Mouse (Mus musculus): ENCODE data around the gene Aaed1. TPM values are rescaled to one million over a fixed set of nuclear protein-coding genes. Genes with fewer than 3 reads are reported as not detected.

Gene Aaed1
- polyA plus RNA-seq, 1 experiment, result 4.4 TPM

GRCm38 (mm10) chr13:64309842-64310241 lies 2.7 kb downstream of the Aaed1 start:
- TF ChIP-seq CTCF (IDR thresholded peaks at IDR 0.05; ENCODE audit: extremely low read depth, insufficient read length, insufficient replicate concordance, low read depth, low read length) (no peak), POLR2A (IDR thresholded peaks at IDR 0.05; ENCODE audit: low read depth, low read length) (no peak)
- Histone ChIP-seq H3K36me3 (ENCODE audit: control insufficient read depth, insufficient read depth, low read length) (peaks cover 7% of the 10 kb centered on the region), H3K27ac (ENCODE audit: insufficient read depth, low read depth, low read length) (no peak overlapping the region), H3K4me1 (ENCODE audit: control insufficient read depth, insufficient read depth, insufficient read length, low read length) (no peaks in the 10 kb centered on the region), H3K4me3 (ENCODE audit: low read depth, low read length) (no peak overlapping the region), H3K27me3 (ENCODE audit: control insufficient read depth, insufficient read depth, low read length) (no peaks in the 10 kb centered on the region)
- 71% methylated on average over 11 of the region's 11 CpGs for WGBS

GRCm38 (mm10) chr13:64309036-64309435 lies 3.5 kb downstream of the Aaed1 start:
- Histone ChIP-seq H3K36me3 (ENCODE audit: control insufficient read depth, insufficient read depth, low read length) (peaks cover 7% of the 10 kb centered on the region), H3K4me3 (ENCODE audit: low read depth, low read length) (no peak overlapping the region), H3K27ac (ENCODE audit: insufficient read depth, low read depth, low read length) (no peak overlapping the region), H3K27me3 (ENCODE audit: control insufficient read depth, insufficient read depth, low read length) (no peaks in the 10 kb centered on the region), H3K4me1 (ENCODE audit: control insufficient read depth, insufficient read depth, insufficient read length, low read length) (no peaks in the 10 kb centered on the region)
- TF ChIP-seq POLR2A (IDR thresholded peaks at IDR 0.05; ENCODE audit: low read depth, low read length), result no peak
- TF ChIP-seq CTCF (IDR thresholded peaks at IDR 0.05; ENCODE audit: extremely low read depth, insufficient read length, insufficient replicate concordance, low read depth, low read length), result no peak
- 47% methylated on average over 5 of the region's 5 CpGs for WGBS

- TF ChIP-seq POLR2A (IDR thresholded peaks at IDR 0.05; ENCODE audit: low read depth, low read length) (no peak), CTCF (IDR thresholded peaks at IDR 0.05; ENCODE audit: extremely low read depth, insufficient read length, insufficient replicate concordance, low read depth, low read length) (no peak)
- Histone ChIP-seq H3K27me3 (ENCODE audit: control insufficient read depth, insufficient read depth, low read length) (no peaks in the 10 kb centered on the region), H3K27ac (ENCODE audit: insufficient read depth, low read depth, low read length) (no peak overlapping the region), H3K36me3 (ENCODE audit: control insufficient read depth, insufficient read depth, low read length) (peaks cover 16% of the 10 kb centered on the region), H3K4me1 (ENCODE audit: control insufficient read depth, insufficient read depth, insufficient read length, low read length) (no peaks in the 10 kb centered on the region), H3K4me3 (ENCODE audit: low read depth, low read length) (no peak overlapping the region)
- WGBS, result 89% methylated on average over 5 of the region's 5 CpGs
Measured at GRCm38 (mm10) chr13:64307508-64307907, 5.0 kb downstream of the Aaed1 start.

- TF ChIP-seq POLR2A (IDR thresholded peaks at IDR 0.05; ENCODE audit: low read depth, low read length), result no peak
- TF ChIP-seq CTCF (IDR thresholded peaks at IDR 0.05; ENCODE audit: extremely low read depth, insufficient read length, insufficient replicate concordance, low read depth, low read length), result peak; percentile 72; the same call in 1 of the 2 replicates
- H3K4me1 ChIP-seq (ENCODE audit: control insufficient read depth, insufficient read depth, insufficient read length, low read length), result no peaks in the 10 kb centered on the region
- H3K27me3 ChIP-seq (ENCODE audit: control insufficient read depth, insufficient read depth, low read length), result no peaks in the 10 kb centered on the region
Measured at GRCm38 (mm10) chr13:64306078-64306477, 6.4 kb downstream of the Aaed1 start.

GRCm38 (mm10) chr13:64299069-64299468 lies 13.4 kb downstream of the Aaed1 start:
- no peak for TF ChIP-seq CTCF (IDR thresholded peaks at IDR 0.05; ENCODE audit: extremely low read depth, insufficient read length, insufficient replicate concordance, low read depth, low read length)
- no peak for TF ChIP-seq POLR2A (IDR thresholded peaks at IDR 0.05; ENCODE audit: low read depth, low read length)
- Histone ChIP-seq H3K36me3 (ENCODE audit: control insufficient read depth, insufficient read depth, low read length) (peaks cover 12% of the 10 kb centered on the region), H3K27me3 (ENCODE audit: control insufficient read depth, insufficient read depth, low read length) (no peaks in the 10 kb centered on the region), H3K4me1 (ENCODE audit: control insufficient read depth, insufficient read depth, insufficient read length, low read length) (no peaks in the 10 kb centered on the region), H3K4me3 (ENCODE audit: low read depth, low read length) (no peak overlapping the region), H3K27ac (ENCODE audit: insufficient read depth, low read depth, low read length) (no peak overlapping the region)
- WGBS, result 94% methylated on average over 1 of the region's 1 CpGs

More at GRCm38 (mm10) chr13:64306078-64306477, 6.4 kb downstream of the Aaed1 start:
- Histone ChIP-seq H3K36me3 (ENCODE audit: control insufficient read depth, insufficient read depth, low read length) (peaks cover 16% of the 10 kb centered on the region), H3K4me3 (ENCODE audit: low read depth, low read length) (no peak overlapping the region), H3K27ac (ENCODE audit: insufficient read depth, low read depth, low read length) (no peak overlapping the region)
- 68% methylated on average over 3 of the region's 3 CpGs for WGBS

- H3K27ac ChIP-seq (ENCODE audit: insufficient read depth, low read depth, low read length), result no peak overlapping the region
- no peaks in the 10 kb centered on the region for H3K4me1 ChIP-seq (ENCODE audit: control insufficient read depth, insufficient read depth, insufficient read length, low read length)
- 54% methylated on average over 4 of the region's 4 CpGs for WGBS
- no peaks in the 10 kb centered on the region for H3K36me3 ChIP-seq (ENCODE audit: control insufficient read depth, insufficient read depth, low read length)
- H3K27me3 ChIP-seq (ENCODE audit: control insufficient read depth, insufficient read depth, low read length), result no peaks in the 10 kb centered on the region
- H3K4me3 ChIP-seq (ENCODE audit: low read depth, low read length), result no peak overlapping the region
- TF ChIP-seq POLR2A (IDR thresholded peaks at IDR 0.05; ENCODE audit: low read depth, low read length) (no peak), CTCF (IDR thresholded peaks at IDR 0.05; ENCODE audit: extremely low read depth, insufficient read length, insufficient replicate concordance, low read depth, low read length) (no peak)
Measured at GRCm38 (mm10) chr13:64286791-64287190, 25.7 kb downstream of the Aaed1 start.

GRCm38 (mm10) chr13:64286321-64286720 lies 26.2 kb downstream of the Aaed1 start:
- no peak overlapping the region for H3K4me3 ChIP-seq (ENCODE audit: low read depth, low read length)
- H3K36me3 ChIP-seq (ENCODE audit: control insufficient read depth, insufficient read depth, low read length), result no peaks in the 10 kb centered on the region
- TF ChIP-seq POLR2A (IDR thresholded peaks at IDR 0.05; ENCODE audit: low read depth, low read length) (no peak), CTCF (IDR thresholded peaks at IDR 0.05; ENCODE audit: extremely low read depth, insufficient read length, insufficient replicate concordance, low read depth, low read length) (no peak)
- no peaks in the 10 kb centered on the region for H3K4me1 ChIP-seq (ENCODE audit: control insufficient read depth, insufficient read depth, insufficient read length, low read length)
- no peaks in the 10 kb centered on the region for H3K27me3 ChIP-seq (ENCODE audit: control insufficient read depth, insufficient read depth, low read length)
- H3K27ac ChIP-seq (ENCODE audit: insufficient read depth, low read depth, low read length), result no peak overlapping the region
- 84% methylated on average over 4 of the region's 4 CpGs for WGBS

All from small intestine, adult 2 months (tissue).